Mouse (Mus musculus): ENCODE data around the gene Tpx2.

Gene Tpx2

GRCm38 (mm10) chr2:152847815-152848302 lies at the start of gene Tpx2:
Gene Tpx2 (plus strand): TSS chr2:152847964.
- peak; percentile 97 for DNase-seq (ENCODE audit: low read depth, low spot score)

- DNase-seq (ENCODE audit: low read depth, low spot score), result no peak
These were observed 47.6 kb upstream of the Tpx2 start for GRCm38 (mm10) chr2:152799954-152800761.

- DNase-seq (ENCODE audit: low read depth, low spot score), result no peak
These were observed 47.0 kb upstream of the Tpx2 start for GRCm38 (mm10) chr2:152800762-152801113.

GRCm38 (mm10) chr2:152802303-152802702 lies 45.5 kb upstream of the Tpx2 start:
- no peak for DNase-seq (ENCODE audit: low read depth, low spot score)

- peak; percentile 62 for DNase-seq (ENCODE audit: low read depth, low spot score)
These were observed 44.7 kb upstream of the Tpx2 start for GRCm38 (mm10) chr2:152803081-152803480.

GRCm38 (mm10) chr2:152804408-152805110 lies 43.2 kb upstream of the Tpx2 start:
- DNase-seq (ENCODE audit: low read depth, low spot score), result no peak

- no peak for DNase-seq (ENCODE audit: low read depth, low spot score)
These were observed 42.7 kb upstream of the Tpx2 start for GRCm38 (mm10) chr2:152805111-152805490.

GRCm38 (mm10) chr2:152806037-152806436 lies 41.7 kb upstream of the Tpx2 start:
- DNase-seq (ENCODE audit: low read depth, low spot score), result no peak

GRCm38 (mm10) chr2:152808178-152808577 lies 39.6 kb upstream of the Tpx2 start:
- DNase-seq (ENCODE audit: low read depth, low spot score), result no peak

GRCm38 (mm10) chr2:152810158-152810941 lies 37.4 kb upstream of the Tpx2 start:
- peak; percentile 38 for DNase-seq (ENCODE audit: low read depth, low spot score)

- DNase-seq (ENCODE audit: low read depth, low spot score), result no peak
These were observed 36.2 kb upstream of the Tpx2 start for GRCm38 (mm10) chr2:152811336-152812165.

GRCm38 (mm10) chr2:152813232-152813631 lies 34.5 kb upstream of the Tpx2 start:
- DNase-seq (ENCODE audit: low read depth, low spot score), result no peak

GRCm38 (mm10) chr2:152814213-152814874 lies 33.4 kb upstream of the Tpx2 start:
- no peak for DNase-seq (ENCODE audit: low read depth, low spot score)

- DNase-seq (ENCODE audit: low read depth, low spot score), result no peak
These were observed 31.7 kb upstream of the Tpx2 start for GRCm38 (mm10) chr2:152815879-152816656.

- DNase-seq (ENCODE audit: low read depth, low spot score), result no peak
These were observed 31.0 kb upstream of the Tpx2 start for GRCm38 (mm10) chr2:152816657-152817348.

- DNase-seq (ENCODE audit: low read depth, low spot score), result no peak
These were observed 30.0 kb upstream of the Tpx2 start for GRCm38 (mm10) chr2:152817596-152818291.

- DNase-seq (ENCODE audit: low read depth, low spot score), result no peak
These were observed 29.1 kb upstream of the Tpx2 start for GRCm38 (mm10) chr2:152818679-152819078.

- DNase-seq (ENCODE audit: low read depth, low spot score), result no peak
These were observed 28.6 kb upstream of the Tpx2 start for GRCm38 (mm10) chr2:152819097-152819624.
